Mouse (Mus musculus): ENCODE data around the gene Gm8298.

DNA sequence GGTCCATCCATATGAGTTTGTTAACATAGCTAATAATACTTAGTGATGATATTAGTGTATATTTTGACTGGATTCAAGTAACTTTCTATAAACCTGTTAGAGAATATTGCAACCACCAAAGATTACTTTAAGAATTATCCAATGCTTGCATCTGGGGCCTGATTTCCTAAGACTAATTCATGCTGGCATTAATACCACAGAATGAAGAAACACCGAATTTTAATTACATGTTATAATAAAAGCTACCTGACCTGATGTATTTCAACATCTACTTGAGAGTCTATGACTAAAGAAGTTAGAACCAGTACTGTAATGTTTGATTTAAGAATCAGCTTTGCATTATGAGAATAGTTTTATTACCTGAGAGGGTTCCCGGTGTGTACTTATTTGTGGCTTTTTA is 64.1 kb downstream of the Gm8298 start, which contains the start of gene C130079G13Rik:
- TF ChIP-seq CTCF (IDR thresholded peaks at IDR 0.05) = no peak
- no peak for TF ChIP-seq EP300 (IDR thresholded peaks at IDR 0.05)
